Mouse (Mus musculus): ENCODE measurements around the gene Cd274. TPM values are rescaled to one million over a fixed set of nuclear protein-coding genes. Genes with fewer than 3 reads are reported as not detected.

Cd274 gene
- polyA plus RNA-seq, 1 experiment from 2014 or later = 0.57 TPM

DNA sequence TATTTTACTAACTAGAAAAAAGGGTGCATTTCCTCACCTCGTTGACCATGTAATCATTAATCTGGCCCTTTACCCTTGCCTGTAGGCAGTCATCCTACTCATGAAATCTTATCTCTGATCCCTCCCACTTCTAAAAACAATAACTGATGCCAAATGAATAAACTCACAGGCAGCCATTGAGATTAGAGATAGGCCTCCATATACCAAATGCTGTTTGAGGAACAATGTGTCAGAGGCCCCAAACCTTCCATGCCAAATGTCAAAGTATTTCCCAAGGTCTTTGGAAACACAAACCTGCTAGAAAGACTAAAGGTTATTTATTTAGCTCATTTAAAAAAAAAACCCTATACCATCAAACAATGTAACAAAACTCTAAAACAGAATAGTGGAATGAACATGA is 29.1 kb downstream of the Cd274 start:
- no peaks in the 10 kb centered on the region for H3K4me1 ChIP-seq (ENCODE audit: insufficient read depth, low read depth, low read length)
- WGBS = 22% methylated on average over 1 of the region's 1 CpGs
- no peaks in the 10 kb centered on the region for H3K9me3 ChIP-seq (ENCODE audit: low read length)
- H3K4me3 ChIP-seq (ENCODE audit: low read depth, low read length) = no peak overlapping the region
- no peaks in the 10 kb centered on the region for H3K27me3 ChIP-seq (replicated peaks; ENCODE audit: insufficient read depth, low read length)
- no peak overlapping the region for H3K4me2 ChIP-seq (replicated peaks; ENCODE audit: low read depth, low read length)
- DNase-seq (ENCODE audit: low spot score) (no peak), ATAC-seq (no peak)
- no peaks in the 10 kb centered on the region for H3K36me3 ChIP-seq (ENCODE audit: insufficient read depth, low read length)
- TF ChIP-seq EP300 (IDR thresholded peaks at IDR 0.05) (no peak), CTCF (IDR thresholded peaks at IDR 0.05) (no peak)
- no peak overlapping the region for H3K9ac ChIP-seq (replicated peaks; ENCODE audit: low read depth)
- no peak overlapping the region for H3K27ac ChIP-seq (ENCODE audit: low read length)

- Histone ChIP-seq H3K27me3 (replicated peaks; ENCODE audit: insufficient read depth, low read length) (no peaks in the 10 kb centered on the region), H3K27ac (ENCODE audit: low read length) (no peak overlapping the region), H3K4me1 (ENCODE audit: insufficient read depth, low read depth, low read length) (no peaks in the 10 kb centered on the region), H3K4me3 (ENCODE audit: low read depth, low read length) (no peak overlapping the region), H3K4me2 (replicated peaks; ENCODE audit: low read depth, low read length) (no peak overlapping the region), H3K9ac (replicated peaks; ENCODE audit: low read depth) (no peak overlapping the region), H3K9me3 (ENCODE audit: low read length) (no peaks in the 10 kb centered on the region), H3K36me3 (ENCODE audit: insufficient read depth, low read length) (no peaks in the 10 kb centered on the region)
- TF ChIP-seq CTCF (IDR thresholded peaks at IDR 0.05) = no peak
- TF ChIP-seq EP300 (IDR thresholded peaks at IDR 0.05) = no peak
- ATAC-seq = no peak
- no peak for DNase-seq (ENCODE audit: low spot score)
- 83% methylated on average over 4 of the region's 4 CpGs for WGBS
These were observed 32.5 kb downstream of the Cd274 start for GRCm38 (mm10) chr19:29399786-29400185.

- Histone ChIP-seq H3K27me3 (replicated peaks; ENCODE audit: insufficient read depth, low read length) (no peaks in the 10 kb centered on the region), H3K4me1 (ENCODE audit: insufficient read depth, low read depth, low read length) (no peaks in the 10 kb centered on the region), H3K27ac (ENCODE audit: low read length) (no peak overlapping the region), H3K4me3 (ENCODE audit: low read depth, low read length) (no peak overlapping the region), H3K9ac (replicated peaks; ENCODE audit: low read depth) (no peak overlapping the region), H3K9me3 (ENCODE audit: low read length) (no peaks in the 10 kb centered on the region), H3K4me2 (replicated peaks; ENCODE audit: low read depth, low read length) (no peak overlapping the region), H3K36me3 (ENCODE audit: insufficient read depth, low read length) (no peaks in the 10 kb centered on the region)
- WGBS = 69% methylated on average over 3 of the region's 3 CpGs
- no peak for DNase-seq (ENCODE audit: low spot score)
- ATAC-seq = no peak
- TF ChIP-seq CTCF (IDR thresholded peaks at IDR 0.05) (no peak), EP300 (IDR thresholded peaks at IDR 0.05) (no peak)
These were observed 33.2 kb downstream of the Cd274 start for GRCm38 (mm10) chr19:29400466-29400865.

DNA sequence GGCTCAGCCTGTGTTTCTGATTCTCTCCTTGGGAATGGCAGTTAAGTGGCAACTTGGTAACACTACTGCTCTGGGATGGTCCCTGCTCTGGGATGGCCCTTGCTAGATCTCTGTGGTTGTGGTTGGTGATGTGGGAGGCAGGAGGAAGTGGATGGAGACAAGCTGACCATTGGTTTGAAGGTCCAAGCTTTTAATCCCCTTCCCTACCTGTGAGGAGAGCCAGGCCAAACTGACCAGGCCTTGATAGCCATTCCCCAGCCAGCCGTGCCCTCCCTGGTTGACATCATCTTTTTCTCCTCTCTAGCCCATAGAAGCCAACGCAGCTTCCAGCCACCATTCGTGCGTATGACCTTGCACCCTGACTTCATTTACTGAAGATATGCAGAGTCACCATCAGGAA is 35.4 kb downstream of the Cd274 start:
- no peak for TF ChIP-seq EP300 (IDR thresholded peaks at IDR 0.05)
- no peak for TF ChIP-seq CTCF (IDR thresholded peaks at IDR 0.05)
- H3K27ac ChIP-seq (ENCODE audit: low read length) = no peak overlapping the region
- H3K4me2 ChIP-seq (replicated peaks; ENCODE audit: low read depth, low read length) = no peak overlapping the region
- 88% methylated on average over 4 of the region's 4 CpGs for WGBS
- DNase-seq (ENCODE audit: low spot score) = no peak
- H3K36me3 ChIP-seq (ENCODE audit: insufficient read depth, low read length) = no peaks in the 10 kb centered on the region
- H3K9me3 ChIP-seq (ENCODE audit: low read length) = no peaks in the 10 kb centered on the region
- H3K4me3 ChIP-seq (ENCODE audit: low read depth, low read length) = no peak overlapping the region
- no peak for ATAC-seq
- H3K9ac ChIP-seq (replicated peaks; ENCODE audit: low read depth) = no peak overlapping the region
- no peaks in the 10 kb centered on the region for H3K27me3 ChIP-seq (replicated peaks; ENCODE audit: insufficient read depth, low read length)
- H3K4me1 ChIP-seq (ENCODE audit: insufficient read depth, low read depth, low read length) = no peaks in the 10 kb centered on the region

GRCm38 (mm10) chr19:29403251-29403650 is 36.0 kb downstream of the Cd274 start:
- ATAC-seq (no peak), DNase-seq (ENCODE audit: low spot score) (no peak)
- WGBS = 67% methylated on average over 4 of the region's 4 CpGs
- no peak overlapping the region for H3K4me2 ChIP-seq (replicated peaks; ENCODE audit: low read depth, low read length)
- no peak overlapping the region for H3K27ac ChIP-seq (ENCODE audit: low read length)
- no peak overlapping the region for H3K9ac ChIP-seq (replicated peaks; ENCODE audit: low read depth)
- H3K4me1 ChIP-seq (ENCODE audit: insufficient read depth, low read depth, low read length) = no peaks in the 10 kb centered on the region
- TF ChIP-seq EP300 (IDR thresholded peaks at IDR 0.05) = no peak
- TF ChIP-seq CTCF (IDR thresholded peaks at IDR 0.05) = no peak
- H3K36me3 ChIP-seq (ENCODE audit: insufficient read depth, low read length) = no peaks in the 10 kb centered on the region
- H3K4me3 ChIP-seq (ENCODE audit: low read depth, low read length) = no peak overlapping the region
- no peaks in the 10 kb centered on the region for H3K27me3 ChIP-seq (replicated peaks; ENCODE audit: insufficient read depth, low read length)
- H3K9me3 ChIP-seq (ENCODE audit: low read length) = no peaks in the 10 kb centered on the region

DNA sequence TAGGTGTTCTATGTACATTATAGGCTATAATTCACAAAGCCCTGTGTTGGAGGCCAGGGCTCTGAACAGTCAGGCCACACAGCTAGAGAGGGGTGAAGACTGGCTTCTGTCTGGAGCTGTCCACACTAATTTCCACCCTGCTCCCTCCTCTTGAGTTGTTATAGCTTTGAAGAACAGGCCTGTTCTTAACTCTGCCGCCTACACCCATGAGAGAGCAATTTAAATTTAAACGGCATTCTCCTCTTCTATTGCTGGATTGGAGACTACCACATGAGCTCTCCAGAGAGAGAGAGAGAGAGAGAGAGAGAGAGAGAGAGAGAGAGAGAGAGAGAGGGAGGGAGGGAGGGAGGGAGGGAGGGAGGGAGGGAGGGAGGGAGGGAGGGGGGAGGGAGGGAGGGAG is 38.1 kb downstream of the Cd274 start:
- Histone ChIP-seq H3K27me3 (replicated peaks; ENCODE audit: insufficient read depth, low read length) (no peaks in the 10 kb centered on the region), H3K9ac (replicated peaks; ENCODE audit: low read depth) (no peak overlapping the region), H3K27ac (ENCODE audit: low read length) (no peak overlapping the region), H3K4me2 (replicated peaks; ENCODE audit: low read depth, low read length) (no peak overlapping the region), H3K36me3 (ENCODE audit: insufficient read depth, low read length) (no peaks in the 10 kb centered on the region), H3K9me3 (ENCODE audit: low read length) (no peaks in the 10 kb centered on the region), H3K4me1 (ENCODE audit: insufficient read depth, low read depth, low read length) (no peaks in the 10 kb centered on the region), H3K4me3 (ENCODE audit: low read depth, low read length) (no peak overlapping the region)
- no peak for ATAC-seq
- no peak for TF ChIP-seq CTCF (IDR thresholded peaks at IDR 0.05)
- no peak for TF ChIP-seq EP300 (IDR thresholded peaks at IDR 0.05)
- DNase-seq (ENCODE audit: low spot score) = no peak
- WGBS = 74% methylated on average over 2 of the region's 2 CpGs

All from lung, postnatal 0 days (tissue).